Mouse (Mus musculus) retina, postnatal 1 day (tissue): ENCODE data around the gene Flg2.

ENCODE experiments used
- DNase-seq: peaks from one replicate; pipeline ENCODE4 v3.0.0-alpha.2; 2012

The Flg2 gene

DNA sequence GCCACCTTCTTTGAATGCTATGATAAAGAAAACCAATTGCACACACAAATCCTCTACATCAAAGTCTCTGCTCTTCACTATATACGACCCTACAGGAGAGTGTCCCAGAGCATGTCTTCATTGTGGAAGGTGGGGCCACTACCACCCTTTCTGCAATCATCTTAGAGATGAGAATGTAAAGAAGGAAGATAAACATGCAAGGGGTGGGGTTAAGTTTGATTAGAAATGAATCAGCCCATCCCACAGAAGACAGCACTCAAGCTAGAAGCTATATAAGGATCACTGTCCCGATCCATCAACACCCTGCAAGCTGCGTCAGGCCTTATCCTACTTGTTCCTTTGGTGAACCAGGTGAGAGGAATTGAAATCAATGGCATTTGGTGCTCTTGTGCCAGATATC, at the start of gene Flg2:
Flg2 (plus strand) TSS at position 301 of the 400 bp plus-strand sequence.
- no peak for DNase-seq

DNA sequence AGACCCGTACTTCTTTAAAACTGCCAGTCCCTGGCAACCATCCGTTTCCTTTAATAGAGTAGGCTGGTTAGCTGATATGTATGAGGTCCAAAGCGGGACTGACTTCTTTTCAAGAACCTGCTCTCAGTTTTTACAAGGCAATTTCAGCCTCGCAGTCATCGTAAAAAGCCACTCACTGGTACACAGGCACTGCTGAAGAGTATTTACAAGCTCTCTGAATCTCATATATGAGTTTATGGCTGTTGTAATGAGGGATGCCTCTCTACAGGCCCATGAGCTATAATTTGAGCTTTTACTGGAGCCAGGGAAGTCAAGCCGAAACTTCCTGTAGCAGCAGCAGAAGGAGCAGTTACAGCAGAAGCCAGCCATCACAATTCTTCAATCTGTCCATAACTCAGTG, 34.6 kb upstream of the Flg2 start:
- no peak for DNase-seq

DNA sequence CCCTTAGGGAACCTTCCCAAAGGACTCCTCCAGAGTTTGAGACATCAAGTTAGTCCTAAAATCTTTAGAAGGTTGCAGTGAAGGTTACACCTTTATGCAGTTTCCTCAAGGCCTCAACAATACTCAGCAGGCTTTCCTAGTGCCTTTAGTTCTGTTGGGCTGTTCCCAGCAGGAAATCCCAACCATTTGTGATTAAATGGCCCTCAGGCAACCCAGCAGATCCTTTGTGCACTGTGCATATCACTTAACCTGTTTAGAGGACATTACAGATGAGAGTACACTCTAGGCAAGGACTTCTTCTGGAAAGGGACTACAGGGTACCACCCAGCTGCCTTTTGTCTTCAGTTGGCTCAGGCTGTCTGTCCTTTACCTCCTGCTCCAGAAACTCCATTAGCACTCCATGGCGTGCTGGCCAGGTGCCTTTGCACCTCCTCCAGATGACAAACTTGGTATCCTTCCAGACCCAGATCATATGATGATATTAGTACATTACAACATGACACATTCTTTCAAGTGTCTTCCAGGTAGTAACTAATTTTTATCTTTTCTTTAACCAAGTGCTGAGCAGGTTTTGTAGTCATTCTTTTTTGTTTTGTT, 34.0 kb upstream of the Flg2 start:
- no peak for DNase-seq

DNA sequence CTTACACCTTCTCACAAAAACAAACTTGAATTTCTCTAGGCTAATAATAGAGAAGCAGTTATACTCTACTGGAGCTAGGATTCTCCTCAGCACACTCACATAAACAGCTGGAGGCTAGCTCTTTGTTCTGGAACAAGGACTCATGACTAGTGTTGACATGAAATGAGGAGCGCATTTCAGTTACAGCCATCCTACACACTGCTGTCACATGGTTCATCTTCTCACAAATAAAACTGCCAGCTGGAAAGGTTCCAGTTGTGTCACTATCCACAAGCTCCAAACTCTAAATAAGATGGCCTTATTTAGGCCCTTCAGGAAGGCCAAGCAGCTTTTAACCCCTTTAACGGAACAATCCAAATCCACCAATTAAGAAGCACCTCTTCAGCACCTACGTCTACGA, 16.2 kb upstream of the Flg2 start:
- DNase-seq, result no peak

DNA sequence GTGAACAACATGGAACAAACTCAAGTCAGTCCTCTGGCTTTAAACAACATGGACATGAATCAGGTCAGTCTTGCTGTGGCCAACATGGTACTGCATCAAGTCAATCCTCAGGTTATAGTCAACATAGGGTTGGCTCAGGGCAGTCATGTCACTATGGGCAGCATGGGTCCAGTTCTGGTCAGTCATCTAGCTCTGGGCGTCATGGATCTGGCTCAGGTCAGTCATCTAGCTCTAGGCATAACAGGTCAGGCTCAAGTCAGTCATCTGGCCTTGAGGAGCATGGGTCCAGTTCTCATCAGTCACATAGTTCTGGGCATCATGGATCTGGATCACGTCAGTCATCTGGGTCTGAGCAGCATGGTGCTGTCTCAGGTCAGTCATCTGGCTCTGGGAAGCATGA, 4.9 kb downstream of the Flg2 start:
- no peak for DNase-seq

DNA sequence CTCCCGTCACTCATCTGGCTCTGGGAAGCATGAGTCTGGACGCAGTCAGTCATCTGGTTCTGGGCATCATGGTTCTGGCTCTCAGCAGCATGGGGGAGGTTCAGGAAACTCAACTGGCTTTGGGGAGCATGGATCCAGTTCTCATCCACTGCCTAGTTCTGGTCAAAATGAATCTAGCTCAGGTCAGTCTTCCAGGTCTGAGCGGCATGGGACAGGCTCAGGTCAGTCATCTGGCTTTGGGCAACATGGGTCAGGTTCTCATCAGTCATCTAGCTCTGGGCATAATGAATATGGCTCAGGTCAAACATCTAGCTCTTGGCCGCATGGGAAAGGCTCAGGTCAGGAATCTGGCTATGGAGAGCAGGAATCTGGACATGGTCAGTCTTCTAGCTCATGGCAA, 5.4 kb downstream of the Flg2 start:
- no peak for DNase-seq
